Comparison of ENCODE assay signal across 10 mouse cellular contexts in genomic region chr14:16328959-16329480, GRCm38 (mm10). TPM values are rescaled to one million over a fixed set of nuclear protein-coding genes. Genes with fewer than 3 reads are reported as not detected.
DNase-seq lines count a peak whose midpoint lies in the region; ATAC-seq and TF ChIP-seq lines count a peak whose summit lies in the region.
"Had no signal": no experiment of that assay in that cellular context is flagged by ENCODE, and none has a peak within 500 bp of the region (broad histone marks: within the 10 kb centered on the region; RNA-seq: fewer than 3 reads in every experiment).

No protein-coding gene starts in this region.

- H3K27ac ChIP-seq in forebrain, embryonic 12.5 days: 0 out of 2 replicates have a peak overlapping the region, but pooled peaks have one; percentile 31
- H3K27ac ChIP-seq in forebrain, postnatal 0 days (ENCODE audit: low read depth, low read length): no peak overlapping the region
- peak overlapping the region; percentile 83 for H3K27ac ChIP-seq in kidney, embryonic 16.5 days (ENCODE audit: low read length)
- peak overlapping the region; percentile 62 for H3K27ac ChIP-seq in embryonic facial prominence, embryonic 11.5 days (replicated peaks; ENCODE audit: low read depth, low read length)
- no peak overlapping the region for H3K27ac ChIP-seq in midbrain, embryonic 16.5 days (ENCODE audit: low read length)
- H3K27ac ChIP-seq in liver, embryonic 12.5 days: no peak overlapping the region
- H3K27ac ChIP-seq: liver, embryonic 15.5 days had no signal

- 19% methylated on average over 5 of the region's 5 CpGs for WGBS in forebrain, embryonic 12.5 days
- WGBS in forebrain, postnatal 0 days: 19% methylated on average over 5 of the region's 5 CpGs
- 41% methylated on average over 5 of the region's 5 CpGs for WGBS in kidney, embryonic 16.5 days
- WGBS in embryonic facial prominence, embryonic 11.5 days: 28% methylated on average over 5 of the region's 5 CpGs
- WGBS in midbrain, embryonic 16.5 days: 13% methylated on average over 5 of the region's 5 CpGs
- WGBS in liver, embryonic 12.5 days (ENCODE audit: insufficient replicate concordance): 46% methylated on average over 5 of the region's 5 CpGs

- no peak for DNase-seq in forebrain, postnatal 0 days
- no peak for DNase-seq in kidney, postnatal 36 days
- peak; percentile 9 for DNase-seq in embryonic facial prominence, embryonic 11.5 days (ENCODE audit: low spot score)
- no peak for DNase-seq in natural killer cell, adult 2 months (ENCODE audit: low spot score in 2 of 2)
- DNase-seq: B cell, adult 2 months had no signal

- no peak overlapping the region for H3K4me2 ChIP-seq in forebrain, embryonic 12.5 days
- H3K4me2 ChIP-seq in forebrain, postnatal 0 days (ENCODE audit: low read depth): no peak overlapping the region
- H3K4me2 ChIP-seq in kidney, embryonic 16.5 days (replicated peaks; ENCODE audit: low read depth, low read length): no peak overlapping the region
- H3K4me2 ChIP-seq in embryonic facial prominence, embryonic 11.5 days (ENCODE audit: low read depth, low read length): no peak overlapping the region
- H3K4me2 ChIP-seq in midbrain, embryonic 16.5 days (ENCODE audit: low read length): no peak overlapping the region
- H3K4me2 ChIP-seq in liver, embryonic 12.5 days: no peak overlapping the region
- H3K4me2 ChIP-seq: liver, embryonic 15.5 days had no signal

- peaks cover 14% of the 10 kb centered on the region for H3K4me1 ChIP-seq in forebrain, embryonic 12.5 days
- no peaks in the 10 kb centered on the region for H3K4me1 ChIP-seq in forebrain, postnatal 0 days (ENCODE audit: insufficient read depth)
- H3K4me1 ChIP-seq in kidney, embryonic 16.5 days (ENCODE audit: insufficient read depth, low read length): peaks cover 10% of the 10 kb centered on the region
- peaks cover 5% of the 10 kb centered on the region for H3K4me1 ChIP-seq in embryonic facial prominence, embryonic 11.5 days (ENCODE audit: control insufficient read depth, insufficient read depth, low read length)
- H3K4me1 ChIP-seq in midbrain, embryonic 16.5 days (ENCODE audit: control insufficient read depth, insufficient read depth, low read length): no peaks in the 10 kb centered on the region
- H3K4me1 ChIP-seq in liver, embryonic 12.5 days: no peaks in the 10 kb centered on the region
- H3K4me1 ChIP-seq: liver, embryonic 15.5 days had no signal

- H3K36me3 ChIP-seq in forebrain, embryonic 12.5 days (replicated peaks): no peaks in the 10 kb centered on the region
- no peaks in the 10 kb centered on the region for H3K36me3 ChIP-seq in forebrain, postnatal 0 days (ENCODE audit: insufficient read depth)
- no peaks in the 10 kb centered on the region for H3K36me3 ChIP-seq in kidney, embryonic 16.5 days (ENCODE audit: insufficient read depth, low read length)
- no peaks in the 10 kb centered on the region for H3K36me3 ChIP-seq in embryonic facial prominence, embryonic 11.5 days (replicated peaks; ENCODE audit: control insufficient read depth, insufficient read depth, low read depth, low read length)
- H3K36me3 ChIP-seq in midbrain, embryonic 16.5 days (ENCODE audit: control insufficient read depth, insufficient read depth, low read length): no peaks in the 10 kb centered on the region
- H3K36me3 ChIP-seq in liver, embryonic 12.5 days: no peaks in the 10 kb centered on the region
- H3K36me3 ChIP-seq: liver, embryonic 15.5 days had no signal

- no peak overlapping the region for H3K9ac ChIP-seq in forebrain, embryonic 12.5 days
- H3K9ac ChIP-seq in forebrain, postnatal 0 days: no peak overlapping the region
- peak overlapping the region; percentile 7; the same call in 1 of the 2 replicates for H3K9ac ChIP-seq in kidney, embryonic 16.5 days (replicated peaks; ENCODE audit: low read length)
- peak overlapping the region; percentile 25; the same call in 1 of the 2 replicates for H3K9ac ChIP-seq in embryonic facial prominence, embryonic 11.5 days (replicated peaks; ENCODE audit: low read length)
- no peak overlapping the region for H3K9ac ChIP-seq in midbrain, embryonic 16.5 days (ENCODE audit: low read depth, low read length)
- H3K9ac ChIP-seq in liver, embryonic 12.5 days: no peak overlapping the region
- H3K9ac ChIP-seq: liver, embryonic 15.5 days had no signal

- TF ChIP-seq CTCF in forebrain, postnatal 0 days (IDR thresholded peaks at IDR 0.05; ENCODE audit: low read depth): no peak

- H3K4me3 ChIP-seq in forebrain, embryonic 12.5 days (replicated peaks): no peak overlapping the region
- no peak overlapping the region for H3K4me3 ChIP-seq in forebrain, postnatal 0 days (ENCODE audit: low read depth, low read length)
- H3K4me3 ChIP-seq in kidney, embryonic 16.5 days (ENCODE audit: low read length): no peak overlapping the region
- no peak overlapping the region for H3K4me3 ChIP-seq in embryonic facial prominence, embryonic 11.5 days (ENCODE audit: low read depth, low read length)
- no peak overlapping the region for H3K4me3 ChIP-seq in midbrain, embryonic 16.5 days (ENCODE audit: low read depth, low read length)
- H3K4me3 ChIP-seq in liver, embryonic 12.5 days: no peak overlapping the region
- H3K4me3 ChIP-seq: liver, embryonic 15.5 days had no signal

- ATAC-seq in forebrain, embryonic 12.5 days (ENCODE audit: low FRiP score): no peak; the same call in 1 of the 2 replicates
- ATAC-seq in forebrain, postnatal 0 days: no peak
- peak; percentile 20; the same call in 1 of the 2 replicates for ATAC-seq in kidney, embryonic 16.5 days (ENCODE audit: low FRiP score, low TSS enrichment)
- no peak for ATAC-seq in embryonic facial prominence, embryonic 11.5 days (replicated peaks; ENCODE audit: insufficient number of reproducible peaks, low FRiP score, low TSS enrichment, low read depth)
- ATAC-seq in midbrain, embryonic 16.5 days: 0 out of 2 replicates have a peak, but pooled peaks have one; percentile 25
- no peak for ATAC-seq in liver, embryonic 12.5 days

- H3K27me3 ChIP-seq in forebrain, embryonic 12.5 days: no peaks in the 10 kb centered on the region
- no peaks in the 10 kb centered on the region for H3K27me3 ChIP-seq in forebrain, postnatal 0 days (ENCODE audit: insufficient read depth, low read length)
- no peaks in the 10 kb centered on the region for H3K27me3 ChIP-seq in kidney, embryonic 16.5 days (ENCODE audit: insufficient read depth, low read length)
- H3K27me3 ChIP-seq in embryonic facial prominence, embryonic 11.5 days (ENCODE audit: control insufficient read depth, insufficient read depth, low read length): no peaks in the 10 kb centered on the region
- H3K27me3 ChIP-seq in midbrain, embryonic 16.5 days (ENCODE audit: control insufficient read depth, insufficient read depth, low read depth, low read length): no peaks in the 10 kb centered on the region
- no peaks in the 10 kb centered on the region for H3K27me3 ChIP-seq in liver, embryonic 12.5 days (replicated peaks)
- H3K27me3 ChIP-seq: liver, embryonic 15.5 days had no signal

- H3K9me3 ChIP-seq in forebrain, embryonic 12.5 days: no peaks in the 10 kb centered on the region
- H3K9me3 ChIP-seq in forebrain, postnatal 0 days (ENCODE audit: low read length): no peaks in the 10 kb centered on the region
- H3K9me3 ChIP-seq in kidney, embryonic 16.5 days (ENCODE audit: low read length): no peaks in the 10 kb centered on the region
- no peaks in the 10 kb centered on the region for H3K9me3 ChIP-seq in embryonic facial prominence, embryonic 11.5 days (replicated peaks; ENCODE audit: control insufficient read depth, low read length)
- no peaks in the 10 kb centered on the region for H3K9me3 ChIP-seq in midbrain, embryonic 16.5 days (replicated peaks; ENCODE audit: control insufficient read depth, low read length, poor library complexity, severe bottlenecking)
- H3K9me3 ChIP-seq in liver, embryonic 12.5 days (replicated peaks): no peaks in the 10 kb centered on the region
- H3K9me3 ChIP-seq: liver, embryonic 15.5 days had no signal

RNA-seq across cellular contexts. Expression of gene Top2b, which starts 36.0 kb away (rescaled TPM):
- polyA plus RNA-seq in forebrain, embryonic 12.5 days (2016; fragmentation: Nextera tagmentation; extraction: Ambion mirVana): 195 and 207 TPM in 2 replicates
- total RNA-seq in forebrain, postnatal 0 days (2014; rRNA removed): 173 and 198 TPM in 2 replicates
- polyA plus RNA-seq in forebrain, postnatal 0 days (2015; fragmentation: Nextera tagmentation; extraction: Ambion mirVana): 45.0 and 52.8 TPM in 2 replicates
- polyA plus RNA-seq in kidney, embryonic 16.5 days (2015; fragmentation: Nextera tagmentation; extraction: Ambion mirVana): 39.0 and 42.4 TPM in 2 replicates
- 143 and 166 TPM in 2 replicates for polyA plus RNA-seq in embryonic facial prominence, embryonic 11.5 days (2014; fragmentation: Nextera tagmentation; extraction: Ambion mirVana)
- 88.8 and 106 TPM in 2 replicates for polyA plus RNA-seq in midbrain, embryonic 16.5 days (2015; fragmentation: Nextera tagmentation; extraction: Ambion mirVana)
- 36.9 and 37.8 TPM in 2 replicates for polyA plus RNA-seq in liver, embryonic 12.5 days (2016; fragmentation: Nextera tagmentation; extraction: Ambion mirVana)

Comparison
In these comparisons a context has a peak if more than half of its experiments do, and no peak if none do; other contexts are left out.
1. H3K27ac ChIP-seq: peak in forebrain, embryonic 12.5 days (single experiment), kidney, embryonic 16.5 days (single experiment) and embryonic facial prominence, embryonic 11.5 days (single experiment); none in forebrain, postnatal 0 days (single experiment), midbrain, embryonic 16.5 days (single experiment) and liver, embryonic 12.5 days (single experiment).
2. ATAC-seq: peak in kidney, embryonic 16.5 days (single experiment) and midbrain, embryonic 16.5 days (single experiment); none in forebrain, embryonic 12.5 days (single experiment), forebrain, postnatal 0 days (single experiment), embryonic facial prominence, embryonic 11.5 days (single experiment) and liver, embryonic 12.5 days (single experiment).
3. H3K9ac ChIP-seq: peak in kidney, embryonic 16.5 days (single experiment) and embryonic facial prominence, embryonic 11.5 days (single experiment); none in forebrain, embryonic 12.5 days (single experiment), forebrain, postnatal 0 days (single experiment), midbrain, embryonic 16.5 days (single experiment) and liver, embryonic 12.5 days (single experiment).